Mouse (Mus musculus) midbrain, embryonic 12.5 days (tissue): ENCODE data around the gene Camk1d. TPM values are rescaled to one million over a fixed set of nuclear protein-coding genes. Genes with fewer than 3 reads are reported as not detected.

Source experiments
- ATAC-seq: fragments of 200-750 bp; cut with Nextera tagmentation; 2 replicates; pipeline ENCODE4 v1.8.0; 2017; ENCODE audit warnings: low read depth, moderate TSS enrichment, moderate library complexity; ENCODE audit not compliant: low FRiP score
- H3K27ac ChIP-seq: fragments of 300-500 bp; sonication (generic); replicated peaks from 2 replicates; pipeline ENCODE4 v1.5.1; 2016; ENCODE audit warnings: mild to moderate bottlenecking
- H3K27me3 ChIP-seq: fragments of 300-500 bp; sonication (generic); 2 replicates; pipeline ENCODE4 v1.6.1; 2016; ENCODE audit warnings: mild to moderate bottlenecking
- H3K36me3 ChIP-seq: fragments of 300-500 bp; sonication (generic); 2 replicates; pipeline ENCODE4 v1.6.1; 2016
- H3K4me1 ChIP-seq: fragments of 300-500 bp; sonication (generic); 2 replicates; pipeline ENCODE4 v1.6.1; 2016
- H3K4me2 ChIP-seq: fragments of 300-500 bp; sonication (generic); replicated peaks from 2 replicates; pipeline ENCODE4 v1.6.1; 2016; ENCODE audit warnings: mild to moderate bottlenecking, moderate library complexity
- H3K4me3 ChIP-seq: fragments of 300-500 bp; sonication (generic); 2 replicates; pipeline ENCODE4 v1.5.1; 2016; ENCODE audit warnings: mild to moderate bottlenecking
- H3K9ac ChIP-seq: fragments of 300-500 bp; sonication (generic); replicated peaks from 2 replicates; pipeline ENCODE4 v1.6.1; 2016; ENCODE audit warnings: mild to moderate bottlenecking, moderate library complexity
- H3K9me3 ChIP-seq: fragments of 300-500 bp; sonication (generic); 2 replicates; pipeline ENCODE4 v1.6.1; 2016; ENCODE audit warnings: mild to moderate bottlenecking
- WGBS: fragments of 180-500 bp; shearing (Covaris S2); methylation state at CpG from one replicate; pipeline ENCODE4 v1.1.7; 2016; 5-methylcytosine and 5-hydroxymethylcytosine counted together
- polyA plus RNA-seq: library from polyadenylated mRNA; unstranded; fragments of >200 nt; fragmentation: Nextera tagmentation; extraction: Ambion mirVana; gene quantifications from 2 replicates; pipeline ENCODE4 v1.2.1, GENCODE M21; 2016

Camk1d gene
- polyA plus RNA-seq, 1 experiment from 2014 or later = 3.2 TPM

- Histone ChIP-seq H3K27ac (no peak overlapping the region), H3K9me3 (no peaks in the 10 kb centered on the region), H3K36me3 (no peaks in the 10 kb centered on the region), H3K4me1 (no peaks in the 10 kb centered on the region), H3K4me2 (no peak overlapping the region), H3K27me3 (no peaks in the 10 kb centered on the region), H3K4me3 (no peak overlapping the region), H3K9ac (no peak overlapping the region)
- ATAC-seq = no peak
- 71% methylated on average over 6 of the region's 6 CpGs for WGBS
These were observed 129.8 kb downstream of the Camk1d start for GRCm38 (mm10) chr2:5584318-5585027.

GRCm38 (mm10) chr2:5579391-5579790 is 134.9 kb downstream of the Camk1d start:
- Histone ChIP-seq H3K4me3 (no peak overlapping the region), H3K4me1 (peaks cover 18% of the 10 kb centered on the region), H3K9me3 (no peaks in the 10 kb centered on the region), H3K36me3 (no peaks in the 10 kb centered on the region), H3K27me3 (no peaks in the 10 kb centered on the region), H3K4me2 (no peak overlapping the region), H3K27ac (no peak overlapping the region), H3K9ac (no peak overlapping the region)
- 79% methylated on average over 4 of the region's 4 CpGs for WGBS
- no peak for ATAC-seq

- Histone ChIP-seq H3K36me3 (no peaks in the 10 kb centered on the region), H3K4me2 (no peak overlapping the region), H3K9ac (no peak overlapping the region), H3K9me3 (no peaks in the 10 kb centered on the region), H3K4me3 (no peak overlapping the region), H3K4me1 (peaks cover 18% of the 10 kb centered on the region), H3K27ac (0 out of 2 replicates have a peak overlapping the region, but pooled peaks have one; percentile 20), H3K27me3 (no peaks in the 10 kb centered on the region)
- 69% methylated on average over 9 of the region's 9 CpGs for WGBS
- peak; percentile 56; the same call in 1 of the 2 replicates for ATAC-seq
These were observed 136.8 kb downstream of the Camk1d start for GRCm38 (mm10) chr2:5577399-5578129.

- no peak for ATAC-seq
- WGBS = 71% methylated on average over 10 of the region's 10 CpGs
These were observed 141.9 kb downstream of the Camk1d start for GRCm38 (mm10) chr2:5572314-5573006.

GRCm38 (mm10) chr2:5566611-5567010 is 147.7 kb downstream of the Camk1d start:
- Histone ChIP-seq H3K36me3 (no peaks in the 10 kb centered on the region), H3K4me1 (0 out of 2 replicates have a peak, but pooled peaks cover 3% of the 10 kb centered on the region), H3K27ac (no peak overlapping the region), H3K4me2 (no peak overlapping the region), H3K9me3 (no peaks in the 10 kb centered on the region), H3K9ac (no peak overlapping the region), H3K4me3 (no peak overlapping the region), H3K27me3 (no peaks in the 10 kb centered on the region)
- WGBS = 92% methylated on average over 5 of the region's 5 CpGs
- no peak for ATAC-seq

More at GRCm38 (mm10) chr2:5572314-5573006, 141.9 kb downstream of the Camk1d start:
- Histone ChIP-seq H3K9me3 (no peaks in the 10 kb centered on the region), H3K27me3 (no peaks in the 10 kb centered on the region), H3K4me1 (peaks cover 12% of the 10 kb centered on the region), H3K4me2 (no peak overlapping the region), H3K4me3 (no peak overlapping the region), H3K27ac (no peak overlapping the region), H3K9ac (no peak overlapping the region), H3K36me3 (no peaks in the 10 kb centered on the region)

GRCm38 (mm10) chr2:5563685-5564084 is 150.6 kb downstream of the Camk1d start:
- no peak for ATAC-seq
- WGBS = 89% methylated on average over 4 of the region's 4 CpGs
- no peaks in the 10 kb centered on the region for H3K27me3 ChIP-seq
- H3K9me3 ChIP-seq = no peaks in the 10 kb centered on the region
- H3K4me3 ChIP-seq = no peak overlapping the region
- H3K4me1 ChIP-seq = no peaks in the 10 kb centered on the region
- H3K27ac ChIP-seq = no peak overlapping the region
- no peaks in the 10 kb centered on the region for H3K36me3 ChIP-seq
- no peak overlapping the region for H3K4me2 ChIP-seq
- H3K9ac ChIP-seq = no peak overlapping the region

GRCm38 (mm10) chr2:5561446-5561845 is 152.9 kb downstream of the Camk1d start:
- ATAC-seq = no peak
- H3K9ac ChIP-seq = no peak overlapping the region
- no peaks in the 10 kb centered on the region for H3K36me3 ChIP-seq
- no peak overlapping the region for H3K4me2 ChIP-seq
- no peak overlapping the region for H3K27ac ChIP-seq
- no peaks in the 10 kb centered on the region for H3K9me3 ChIP-seq
- H3K27me3 ChIP-seq = no peaks in the 10 kb centered on the region
- WGBS = 91% methylated on average over 3 of the region's 3 CpGs
- H3K4me3 ChIP-seq = no peak overlapping the region
- H3K4me1 ChIP-seq = no peaks in the 10 kb centered on the region

- 93% methylated on average over 3 of the region's 3 CpGs for WGBS
- Histone ChIP-seq H3K9me3 (no peaks in the 10 kb centered on the region), H3K27ac (no peak overlapping the region), H3K4me1 (no peaks in the 10 kb centered on the region), H3K4me3 (no peak overlapping the region), H3K27me3 (no peaks in the 10 kb centered on the region), H3K4me2 (no peak overlapping the region), H3K36me3 (no peaks in the 10 kb centered on the region), H3K9ac (no peak overlapping the region)
- no peak for ATAC-seq
These were observed 161.1 kb downstream of the Camk1d start for GRCm38 (mm10) chr2:5553264-5553663.

- 92% methylated on average over 5 of the region's 5 CpGs for WGBS
- Histone ChIP-seq H3K36me3 (no peaks in the 10 kb centered on the region), H3K4me3 (no peak overlapping the region), H3K9ac (no peak overlapping the region), H3K9me3 (no peaks in the 10 kb centered on the region), H3K27me3 (no peaks in the 10 kb centered on the region), H3K27ac (no peak overlapping the region), H3K4me2 (no peak overlapping the region), H3K4me1 (no peaks in the 10 kb centered on the region)
- no peak for ATAC-seq
These were observed 162.5 kb downstream of the Camk1d start for GRCm38 (mm10) chr2:5551758-5552255.

- no peak overlapping the region for H3K4me2 ChIP-seq
- H3K27me3 ChIP-seq = no peaks in the 10 kb centered on the region
- no peaks in the 10 kb centered on the region for H3K36me3 ChIP-seq
- H3K9me3 ChIP-seq = no peaks in the 10 kb centered on the region
- no peak overlapping the region for H3K9ac ChIP-seq
- H3K27ac ChIP-seq = no peak overlapping the region
- WGBS = 91% methylated on average over 2 of the region's 2 CpGs
- ATAC-seq = no peak
- H3K4me1 ChIP-seq = no peaks in the 10 kb centered on the region
- no peak overlapping the region for H3K4me3 ChIP-seq
These were observed 165.0 kb downstream of the Camk1d start for GRCm38 (mm10) chr2:5549334-5549733.

GRCm38 (mm10) chr2:5548872-5549271 is 165.4 kb downstream of the Camk1d start:
- Histone ChIP-seq H3K9me3 (no peaks in the 10 kb centered on the region), H3K27me3 (no peaks in the 10 kb centered on the region), H3K4me2 (no peak overlapping the region), H3K27ac (no peak overlapping the region), H3K4me3 (no peak overlapping the region), H3K36me3 (no peaks in the 10 kb centered on the region), H3K4me1 (no peaks in the 10 kb centered on the region), H3K9ac (no peak overlapping the region)
- WGBS = 92% methylated on average over 4 of the region's 4 CpGs
- ATAC-seq = no peak

- ATAC-seq = no peak
- 84% methylated on average over 3 of the region's 3 CpGs for WGBS
- no peak overlapping the region for H3K4me2 ChIP-seq
- H3K27ac ChIP-seq = no peak overlapping the region
- no peak overlapping the region for H3K9ac ChIP-seq
- H3K4me3 ChIP-seq = no peak overlapping the region
- no peaks in the 10 kb centered on the region for H3K27me3 ChIP-seq
- no peaks in the 10 kb centered on the region for H3K36me3 ChIP-seq
- H3K9me3 ChIP-seq = no peaks in the 10 kb centered on the region
- no peaks in the 10 kb centered on the region for H3K4me1 ChIP-seq
These were observed 173.4 kb downstream of the Camk1d start for GRCm38 (mm10) chr2:5540870-5541269.
